Mouse (Mus musculus) bone marrow, adult 2 months (tissue): ENCODE results near the gene Egfr.

Experiments used
- CTCF ChIP-seq: fragments of 200-500 bp; IDR thresholded peaks from 2 replicates; pipeline ENCODE4 v1.5.1; 2011; ENCODE audit warnings: low read length, control low read depth; ENCODE audit not compliant: control insufficient read depth, insufficient read depth
- POLR2A ChIP-seq: fragments of 200-500 bp; IDR thresholded peaks from 2 replicates; pipeline ENCODE4 v1.6.1; 2011; ENCODE audit warnings: low read depth, mild to moderate bottlenecking, control low read depth, low read length, borderline replicate concordance; ENCODE audit not compliant: control insufficient read depth

DNA sequence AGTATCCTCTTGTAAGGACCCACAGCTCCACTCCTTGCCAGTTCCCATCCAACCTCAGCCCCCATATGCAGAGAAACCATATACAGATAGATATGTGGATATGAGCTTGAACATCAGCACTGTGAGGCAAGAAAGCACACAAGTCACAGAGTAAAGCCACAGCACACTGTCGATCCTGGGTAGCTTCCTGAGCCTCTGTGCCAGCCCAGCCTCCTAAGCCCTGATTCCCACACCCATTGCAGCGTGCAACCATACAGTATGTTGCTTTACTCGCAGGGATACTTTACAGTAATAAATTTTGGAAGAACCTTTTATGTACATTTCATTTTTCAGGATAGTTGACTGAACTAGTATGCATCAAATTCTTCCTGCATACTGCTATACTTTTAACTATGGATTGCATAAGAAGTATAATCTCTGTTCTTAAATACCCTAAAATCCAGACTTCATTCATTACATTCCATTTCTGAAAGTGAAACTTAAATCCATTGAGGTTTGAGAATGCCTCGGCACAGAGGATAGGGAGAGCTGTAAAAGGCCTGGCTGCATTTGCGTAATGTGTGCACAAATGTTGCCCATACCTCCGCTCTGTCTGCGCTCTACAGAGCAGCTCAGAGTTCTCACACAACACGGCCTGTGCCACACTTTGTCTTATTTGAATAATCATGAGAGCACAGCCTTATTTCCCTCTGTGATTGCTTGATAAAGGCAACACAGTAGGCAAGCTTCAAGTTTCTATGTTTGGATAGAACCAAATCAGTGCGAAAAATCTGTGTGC lies 14.2 kb downstream of the Egfr start:
- TF ChIP-seq POLR2A (no peak), CTCF (no peak)
